ENCODE assay signal across 8 mouse cellular contexts in genomic region chr2:25501593-25502486, GRCm38 (mm10). TPM values are rescaled to one million over a fixed set of nuclear protein-coding genes. Genes with fewer than 3 reads are reported as not detected.
DNase-seq lines count a peak whose midpoint lies in the region; ATAC-seq and TF ChIP-seq lines count a peak whose summit lies in the region.

C8g (minus strand) TSS chr2:25501719.

- peak within 1 kb of the TSS; percentile 76 for H3K4me3 ChIP-seq in left cerebral cortex, adult 2 months
- peak within 1 kb of the TSS; percentile 94 for H3K4me3 ChIP-seq in bone marrow macrophage, adult 2 months (ENCODE audit: insufficient read depth, low read length)
- peak within 1 kb of the TSS; percentile 65 for H3K4me3 ChIP-seq in forebrain, embryonic 14.5 days (ENCODE audit: low read depth, low read length)
- peak within 1 kb of the TSS; percentile 80 for H3K4me3 ChIP-seq in liver, embryonic 12.5 days

- H3K4me2 ChIP-seq in forebrain, embryonic 14.5 days (ENCODE audit: low read length): peak within 1 kb of the TSS; percentile 90
- H3K4me2 ChIP-seq in liver, embryonic 12.5 days: peak within 1 kb of the TSS; percentile 91

- TF ChIP-seq POLR2A in bone marrow macrophage, adult 2 months (IDR thresholded peaks at IDR 0.05; ENCODE audit: borderline replicate concordance, low read depth, low read length): no peak

- TF ChIP-seq CTCF in left cerebral cortex, adult 2 months (IDR thresholded peaks at IDR 0.05): no peak; the same call in 1 of the 2 replicates
- TF ChIP-seq CTCF in bone marrow macrophage, adult 2 months (IDR thresholded peaks at IDR 0.05; ENCODE audit: low read depth, low read length): no peak

- ATAC-seq in forebrain, embryonic 14.5 days: no peak
- no peak for ATAC-seq in liver, embryonic 12.5 days

- H3K9me3 ChIP-seq in forebrain, embryonic 14.5 days (replicated peaks; ENCODE audit: control insufficient read depth, low read length): no peaks in the 10 kb centered on the region
- H3K9me3 ChIP-seq in liver, embryonic 12.5 days (replicated peaks): no peaks in the 10 kb centered on the region

- H3K27ac ChIP-seq in left cerebral cortex, adult 2 months: peak within 1 kb of the TSS; percentile 92
- peak within 1 kb of the TSS; percentile 59 for H3K27ac ChIP-seq in bone marrow macrophage, adult 2 months (ENCODE audit: insufficient read depth, low read depth, low read length)
- H3K27ac ChIP-seq in forebrain, embryonic 14.5 days (ENCODE audit: low read depth, low read length): peak within 1 kb of the TSS; percentile 65
- H3K27ac ChIP-seq in liver, embryonic 12.5 days: peak within 1 kb of the TSS; percentile 91

- WGBS in forebrain, embryonic 14.5 days: 76% methylated on average over 20 of the region's 20 CpGs
- 70% methylated on average over 20 of the region's 20 CpGs for WGBS in liver, embryonic 12.5 days (ENCODE audit: insufficient replicate concordance)

- DNase-seq in left cerebral cortex, adult 2 months (ENCODE audit: extremely low spot score in 1 of 2, low spot score in 2 of 2): no peak
- no peak for DNase-seq in left cerebral cortex, postnatal 25 days (ENCODE audit: low spot score in 2 of 2)
- no peak for DNase-seq in forebrain, embryonic 14.5 days (ENCODE audit: low spot score)
- DNase-seq in frontal cortex, adult 2 months (ENCODE audit: extremely low spot score in 1 of 2, low spot score in 1 of 2): no peak
- DNase-seq in gastrocnemius, adult 8-10 months (ENCODE audit: low spot score in 2 of 2): no peak
- DNase-seq in urinary bladder, postnatal 10 days (ENCODE audit: low spot score): no peak

- intact Hi-C loops in left cerebral cortex, adult 2 months (cut with DNase I): loop anchor here (2.0 kb wide), 2 partner anchors 41 to 73 kb away; partner anchors contain the start of genes Abca2 and Paxx
- intact Hi-C loops in left cerebral cortex, postnatal 25 days (cut with DNase I): loop anchor here (2.0 kb wide), 2 partner anchors 41 to 73 kb away; partner anchors contain the start of genes Abca2 and Paxx

- H3K4me1 ChIP-seq in bone marrow macrophage, adult 2 months (ENCODE audit: control insufficient read depth, insufficient read depth, low read length): peaks cover 32% of the 10 kb centered on the region
- peaks cover 8% of the 10 kb centered on the region for H3K4me1 ChIP-seq in forebrain, embryonic 14.5 days (ENCODE audit: control insufficient read depth, insufficient read depth, low read length)
- peaks cover 59% of the 10 kb centered on the region for H3K4me1 ChIP-seq in liver, embryonic 12.5 days

- H3K27me3 ChIP-seq in forebrain, embryonic 14.5 days (replicated peaks; ENCODE audit: control insufficient read depth, insufficient read depth, low read length): no peaks in the 10 kb centered on the region
- H3K27me3 ChIP-seq in liver, embryonic 12.5 days (replicated peaks): no peaks in the 10 kb centered on the region

- peaks cover 30% of the 10 kb centered on the region for H3K36me3 ChIP-seq in forebrain, embryonic 14.5 days (ENCODE audit: control insufficient read depth, insufficient read depth, low read length)
- H3K36me3 ChIP-seq in liver, embryonic 12.5 days: peaks cover 34% of the 10 kb centered on the region

- peak within 1 kb of the TSS; percentile 95 for H3K9ac ChIP-seq in forebrain, embryonic 14.5 days (ENCODE audit: low read length)
- H3K9ac ChIP-seq in liver, embryonic 12.5 days: peak within 1 kb of the TSS; percentile 90

RNA-seq across cellular contexts. Expression of gene C8g, which starts in this region (rescaled TPM):
- 1 to 10 TPM; 1.4 to 1.5 TPM for total RNA-seq in left cerebral cortex, adult 2 months (2021)
- total RNA-seq in left cerebral cortex, postnatal 25 days (2021): 1 to 10 TPM; 1.1 to 1.7 TPM
- polyA plus RNA-seq in bone marrow macrophage, adult 2 months (2012; ENCODE audit: insufficient read depth, insufficient read length, missing spikeins): 1.8 TPM in 1 of 2 replicates, not detected in the other
- polyA plus RNA-seq in forebrain, embryonic 14.5 days (2014; fragmentation: Nextera tagmentation; extraction: Ambion mirVana): 4.0 and 4.1 TPM in 2 replicates
- 17.4 and 18.8 TPM in 2 replicates for polyA plus RNA-seq in liver, embryonic 12.5 days (2016; fragmentation: Nextera tagmentation; extraction: Ambion mirVana)
- 2.5 and 2.8 TPM in 2 replicates for polyA plus RNA-seq in frontal cortex, adult 2 months (2012; rRNA removed)
- 1 to 10 TPM; 1.0 to 1.8 (median 1.6) TPM for total RNA-seq in gastrocnemius, adult 8-10 months (2022)
